Mouse (Mus musculus): ENCODE results near the gene Arhgap19. TPM values are rescaled to one million over a fixed set of nuclear protein-coding genes. Genes with fewer than 3 reads are reported as not detected.

Arhgap19 gene
- total RNA-seq, 2 experiments from 2014 or later: 2.9 to 3.0 TPM

GRCm38 (mm10) chr19:41831718-41832391, 30.0 kb upstream of the Arhgap19 start:
- no peak for DNase-seq

DNA sequence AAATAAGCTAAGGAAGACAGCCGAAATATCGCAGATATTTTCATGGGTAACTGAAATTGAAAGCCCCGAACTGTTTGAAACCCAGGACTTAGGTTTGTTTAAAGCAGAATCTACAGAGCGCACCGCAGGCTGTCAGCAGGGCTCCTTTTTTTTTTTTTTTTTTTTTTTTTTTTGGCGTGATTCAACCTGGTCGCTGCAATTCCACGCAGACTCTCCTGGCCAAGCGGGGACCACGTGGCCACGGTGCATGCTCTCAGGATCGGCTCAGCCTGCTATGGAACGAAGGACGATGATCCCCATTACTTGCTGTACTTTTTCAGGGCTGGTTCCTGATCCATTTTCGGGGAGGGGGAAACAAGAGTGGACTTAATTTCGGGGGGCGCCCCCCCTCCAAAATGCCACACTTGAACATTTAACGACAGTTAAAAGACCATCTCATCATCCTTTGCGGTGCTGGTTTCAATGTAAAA, 29.3 kb upstream of the Arhgap19 start:
- DNase-seq: peak in 1 of 2 experiments; percentile 21

GRCm38 (mm10) chr19:41830106-41831031, 28.5 kb upstream of the Arhgap19 start:
- peak; percentile 43 to 57 for DNase-seq

- peak; percentile 92 to 94 for DNase-seq
These were observed 27.7 kb upstream of the Arhgap19 start, which contains the start of gene Frat1 for GRCm38 (mm10) chr19:41829381-41830105. Gene Frat1, plus strand, starts transcription at chr19:41829970.

DNA sequence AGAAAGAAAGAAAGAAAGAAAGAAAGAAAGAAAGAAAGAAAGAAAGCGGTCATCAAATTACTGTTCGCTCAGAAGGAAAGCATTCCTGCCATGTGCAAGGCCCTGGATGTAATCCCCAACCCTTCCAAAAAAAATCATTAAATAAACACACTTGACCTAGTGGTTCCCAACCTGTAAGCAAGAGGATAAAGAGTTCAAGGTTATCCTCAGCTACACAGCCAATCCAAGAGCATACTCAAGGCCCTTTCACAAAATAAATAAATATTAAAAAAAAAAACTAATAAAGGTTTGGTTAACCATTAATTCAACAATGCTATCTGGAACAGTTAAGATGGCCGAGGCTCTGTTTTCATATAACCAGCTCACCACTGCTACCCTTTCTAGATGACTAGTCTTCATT, 27.1 kb upstream of the Arhgap19 start:
- no peak for DNase-seq

DNA sequence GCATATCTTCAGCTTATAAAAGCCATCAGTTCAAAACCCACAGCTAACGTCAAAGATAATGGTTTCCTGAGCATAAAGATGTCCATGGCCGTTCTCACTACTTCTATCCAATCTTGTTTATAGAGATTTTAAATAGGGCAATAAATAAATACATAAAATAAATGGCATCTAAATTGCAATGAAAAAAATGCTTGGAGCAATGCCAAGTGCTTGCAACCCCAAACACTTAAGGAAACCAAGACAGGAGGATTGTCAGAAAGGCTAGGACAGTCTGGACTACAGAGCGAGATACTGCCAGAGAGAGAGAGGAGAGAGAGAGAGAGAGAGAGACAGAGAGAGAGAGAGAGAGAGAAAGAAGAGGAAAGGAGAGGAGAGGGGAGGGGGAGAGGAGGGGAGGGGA, 24.7 kb upstream of the Arhgap19 start:
- DNase-seq: no peak

DNA sequence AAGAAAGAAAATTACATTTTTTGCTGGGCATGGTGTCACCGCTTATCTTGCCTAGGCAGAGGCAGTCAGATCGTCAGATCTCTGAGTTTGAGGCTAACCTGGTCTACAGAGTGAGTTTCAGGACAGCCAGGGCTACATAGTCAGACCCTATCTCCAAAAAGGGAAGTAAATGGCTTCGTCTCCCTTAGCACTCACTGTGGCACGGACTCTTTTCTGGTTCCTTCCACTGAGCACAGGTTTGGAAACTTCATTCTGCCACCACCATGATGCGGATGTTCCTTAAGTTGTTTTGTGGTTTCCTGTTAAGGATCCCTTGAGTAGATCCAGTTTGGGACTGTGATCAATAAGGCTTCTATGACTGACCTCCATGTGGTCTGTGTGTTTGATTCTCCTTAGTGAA, 23.1 kb upstream of the Arhgap19 start:
- no peak for DNase-seq

DNA sequence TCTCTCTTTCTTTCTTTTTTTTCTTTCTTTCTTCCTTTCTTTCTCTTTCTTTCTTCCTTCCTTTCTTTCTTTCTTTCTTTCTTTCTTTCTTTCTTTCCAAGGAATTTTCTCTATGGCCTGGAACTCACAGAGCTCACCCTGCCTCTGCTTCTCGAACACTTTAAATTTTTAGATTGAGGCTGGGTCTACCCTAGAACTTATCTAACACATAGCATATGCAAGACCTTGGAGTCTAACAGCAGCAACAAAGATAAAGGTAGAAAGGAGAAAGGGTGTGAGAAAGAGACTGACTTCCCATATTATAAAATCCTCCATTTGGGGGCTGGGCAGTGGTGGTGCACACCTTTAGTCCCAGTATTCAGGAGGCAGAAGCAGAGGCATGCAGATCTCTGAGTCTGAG, 20.7 kb upstream of the Arhgap19 start:
- no peak for DNase-seq

GRCm38 (mm10) chr19:41821436-41821835, 19.6 kb upstream of the Arhgap19 start:
- no peak for DNase-seq

- no peak for DNase-seq
These were observed 16.9 kb upstream of the Arhgap19 start for GRCm38 (mm10) chr19:41818749-41819148.

- no peak for DNase-seq
These were observed 15.5 kb upstream of the Arhgap19 start for GRCm38 (mm10) chr19:41817325-41817724.

GRCm38 (mm10) chr19:41816915-41817314, 15.1 kb upstream of the Arhgap19 start:
- no peak for DNase-seq

GRCm38 (mm10) chr19:41816410-41816809, 14.6 kb upstream of the Arhgap19 start:
- DNase-seq: no peak

- DNase-seq: no peak
These were observed 11.5 kb upstream of the Arhgap19 start for GRCm38 (mm10) chr19:41813374-41813773.

GRCm38 (mm10) chr19:41812525-41812924, 10.7 kb upstream of the Arhgap19 start:
- no peak for DNase-seq

DNA sequence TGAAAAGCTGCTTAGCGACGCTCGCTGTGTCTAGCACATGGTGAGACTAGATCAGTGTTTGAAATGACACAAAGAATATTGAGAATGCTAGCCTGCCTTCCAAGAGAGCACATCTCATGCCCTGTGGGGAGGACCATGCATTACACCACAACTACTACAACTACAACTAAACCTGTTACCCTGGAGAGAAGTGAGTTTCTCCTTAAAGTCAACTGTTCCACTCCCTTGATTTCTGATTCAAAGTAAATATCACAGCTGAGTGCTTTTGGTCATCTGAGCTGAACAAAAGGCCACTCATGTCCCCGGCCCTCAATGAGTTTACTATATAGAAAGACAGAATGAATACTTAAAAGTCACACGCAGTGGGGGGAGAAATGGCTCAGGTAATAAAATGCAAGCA, 8.2 kb upstream of the Arhgap19 start:
- DNase-seq: no peak

- no peak for DNase-seq
These were observed 6.3 kb upstream of the Arhgap19 start for GRCm38 (mm10) chr19:41808104-41808634.

DNA sequence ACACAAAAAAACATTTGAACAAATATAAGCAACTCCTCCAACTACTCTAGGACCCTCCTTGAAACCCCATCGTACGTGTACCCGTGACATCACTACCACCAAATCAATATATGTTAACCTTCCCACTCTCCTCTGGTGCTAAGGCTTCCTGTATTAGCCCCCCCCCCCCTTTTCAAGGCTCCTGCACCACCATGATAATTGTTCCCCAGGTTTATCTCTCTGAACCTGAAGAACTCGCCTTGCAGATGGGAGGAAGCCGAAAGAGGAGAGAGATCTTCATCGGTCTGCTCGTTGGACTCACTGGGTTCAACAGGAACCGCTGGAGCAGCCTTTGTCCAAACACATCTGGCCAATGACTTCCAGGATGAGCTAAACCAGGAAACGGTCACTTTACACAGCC, 5.7 kb upstream of the Arhgap19 start:
- no peak for DNase-seq

DNA sequence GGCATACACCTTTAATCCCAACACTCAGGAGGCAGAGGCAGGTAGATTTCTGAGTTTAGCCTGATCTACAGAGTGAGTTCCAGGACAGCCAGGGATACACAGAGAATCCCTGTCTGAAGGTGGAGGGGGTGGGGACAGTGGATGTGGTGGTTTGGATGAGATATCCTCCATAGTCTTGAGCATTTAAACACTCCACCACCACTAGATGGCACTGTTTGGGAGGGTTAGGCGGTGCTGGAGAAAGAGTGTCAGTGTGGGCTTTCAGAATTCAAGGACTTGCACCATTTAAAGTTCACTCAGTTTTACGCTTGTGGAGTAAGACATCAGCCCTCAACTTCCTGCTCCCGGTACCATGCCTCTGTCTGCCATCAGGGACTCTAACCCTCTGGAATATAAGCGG, 4.0 kb upstream of the Arhgap19 start:
- DNase-seq: no peak

GRCm38 (mm10) chr19:41803322-41803721, 1.5 kb upstream of the Arhgap19 start:
- DNase-seq: no peak

DNA sequence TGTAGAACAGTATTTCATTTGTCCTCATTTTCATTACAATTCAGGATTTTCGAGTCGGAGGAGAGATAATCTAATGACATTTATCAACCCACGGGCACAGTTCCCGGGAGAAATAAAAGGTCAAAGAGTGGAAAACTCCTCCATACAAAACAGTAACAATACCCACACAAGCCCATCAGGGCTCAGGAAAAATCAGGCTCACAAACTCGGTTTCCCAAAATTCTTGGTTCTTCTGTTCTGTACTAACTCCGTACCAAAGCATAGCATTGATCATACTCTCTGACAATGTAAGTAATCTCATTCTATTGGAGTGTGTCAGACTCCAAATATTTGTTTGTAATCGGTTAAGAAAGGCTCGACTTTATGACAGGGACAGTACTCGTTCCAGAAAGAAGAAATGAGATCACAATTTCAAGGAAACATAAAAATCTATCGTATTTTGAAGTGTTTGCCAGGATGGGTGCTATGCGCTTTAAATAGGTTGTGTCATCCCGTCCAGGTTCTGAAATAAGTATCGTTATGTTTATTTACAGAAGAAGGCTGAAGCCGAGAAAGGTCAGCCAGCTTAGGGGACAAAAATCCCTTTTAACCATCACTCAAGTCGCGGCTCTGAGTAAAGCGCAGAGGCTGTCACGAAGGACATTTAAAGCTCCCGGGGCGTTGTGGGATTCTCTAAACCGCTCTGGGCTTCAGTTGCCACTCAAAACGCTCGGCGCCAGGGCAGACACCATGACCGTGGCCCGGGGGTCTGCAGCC, 683 bp downstream of the Arhgap19 start:
- DNase-seq: no peak

GRCm38 (mm10) chr19:41800451-41800850, 1.4 kb downstream of the Arhgap19 start:
- no peak for DNase-seq

Measured in layer of hippocampus, postnatal 36 days (tissue).